Mouse (Mus musculus): ENCODE data around the gene Hmg20a. TPM values are rescaled to one million over a fixed set of nuclear protein-coding genes. Genes with fewer than 3 reads are reported as not detected.

The Hmg20a gene
- polyA plus RNA-seq, 1 experiment = 7.9 TPM

GRCm38 (mm10) chr9:56482623-56483022 is 64.2 kb downstream of the Hmg20a start:
- Histone ChIP-seq H3K4me1 (ENCODE audit: control insufficient read depth, insufficient read depth, low read length) (no peaks in the 10 kb centered on the region), H3K27me3 (ENCODE audit: control insufficient read depth, insufficient read depth, low read length) (no peaks in the 10 kb centered on the region), H3K27ac (ENCODE audit: control insufficient read depth, insufficient read depth, low read depth, low read length) (no peak overlapping the region), H3K4me3 (ENCODE audit: control insufficient read depth, low read depth, low read length) (no peak overlapping the region), H3K36me3 (ENCODE audit: control insufficient read depth, insufficient read depth, low read length) (no peaks in the 10 kb centered on the region; the same call in 1 of the 2 replicates)
- TF ChIP-seq CTCF (IDR thresholded peaks at IDR 0.05; ENCODE audit: control insufficient read depth, insufficient read depth, insufficient replicate concordance, low read depth, low read length) = no peak
- no peak for TF ChIP-seq POLR2A (IDR thresholded peaks at IDR 0.05; ENCODE audit: control insufficient read depth, low read depth, low read length)

- Histone ChIP-seq H3K4me1 (ENCODE audit: control insufficient read depth, insufficient read depth, low read length) (no peaks in the 10 kb centered on the region; the same call in 1 of the 2 replicates), H3K4me3 (ENCODE audit: control insufficient read depth, low read depth, low read length) (no peak overlapping the region), H3K27me3 (ENCODE audit: control insufficient read depth, insufficient read depth, low read length) (no peaks in the 10 kb centered on the region), H3K27ac (ENCODE audit: control insufficient read depth, insufficient read depth, low read depth, low read length) (no peak overlapping the region), H3K36me3 (ENCODE audit: control insufficient read depth, insufficient read depth, low read length) (no peaks in the 10 kb centered on the region; the same call in 1 of the 2 replicates)
- TF ChIP-seq CTCF (IDR thresholded peaks at IDR 0.05; ENCODE audit: control insufficient read depth, insufficient read depth, insufficient replicate concordance, low read depth, low read length) (no peak), POLR2A (IDR thresholded peaks at IDR 0.05; ENCODE audit: control insufficient read depth, low read depth, low read length) (no peak)
These were observed 67.0 kb downstream of the Hmg20a start for GRCm38 (mm10) chr9:56485423-56485822.

GRCm38 (mm10) chr9:56486158-56486557 is 67.7 kb downstream of the Hmg20a start:
- H3K36me3 ChIP-seq (ENCODE audit: control insufficient read depth, insufficient read depth, low read length) = no peaks in the 10 kb centered on the region; the same call in 1 of the 2 replicates
- TF ChIP-seq POLR2A (IDR thresholded peaks at IDR 0.05; ENCODE audit: control insufficient read depth, low read depth, low read length) = no peak
- no peak for TF ChIP-seq CTCF (IDR thresholded peaks at IDR 0.05; ENCODE audit: control insufficient read depth, insufficient read depth, insufficient replicate concordance, low read depth, low read length)

GRCm38 (mm10) chr9:56487651-56488050 is 69.2 kb downstream of the Hmg20a start:
- Histone ChIP-seq H3K4me3 (ENCODE audit: control insufficient read depth, low read depth, low read length) (no peak overlapping the region), H3K36me3 (ENCODE audit: control insufficient read depth, insufficient read depth, low read length) (peaks cover 1% of the 10 kb centered on the region; the same call in 1 of the 2 replicates), H3K27ac (ENCODE audit: control insufficient read depth, insufficient read depth, low read depth, low read length) (no peak overlapping the region)

More at GRCm38 (mm10) chr9:56486158-56486557, 67.7 kb downstream of the Hmg20a start:
- Histone ChIP-seq H3K4me1 (ENCODE audit: control insufficient read depth, insufficient read depth, low read length) (no peaks in the 10 kb centered on the region; the same call in 1 of the 2 replicates), H3K27ac (ENCODE audit: control insufficient read depth, insufficient read depth, low read depth, low read length) (no peak overlapping the region), H3K27me3 (ENCODE audit: control insufficient read depth, insufficient read depth, low read length) (no peaks in the 10 kb centered on the region), H3K4me3 (ENCODE audit: control insufficient read depth, low read depth, low read length) (no peak overlapping the region)

GRCm38 (mm10) chr9:56492391-56492790 is 74.0 kb downstream of the Hmg20a start:
- no peak overlapping the region for H3K4me3 ChIP-seq (ENCODE audit: control insufficient read depth, low read depth, low read length)
- H3K36me3 ChIP-seq (ENCODE audit: control insufficient read depth, insufficient read depth, low read length) = peaks cover 1% of the 10 kb centered on the region; the same call in 1 of the 2 replicates
- no peaks in the 10 kb centered on the region for H3K27me3 ChIP-seq (ENCODE audit: control insufficient read depth, insufficient read depth, low read length)
- H3K4me1 ChIP-seq (ENCODE audit: control insufficient read depth, insufficient read depth, low read length) = no peaks in the 10 kb centered on the region; the same call in 1 of the 2 replicates
- TF ChIP-seq CTCF (IDR thresholded peaks at IDR 0.05; ENCODE audit: control insufficient read depth, insufficient read depth, insufficient replicate concordance, low read depth, low read length) (no peak), POLR2A (IDR thresholded peaks at IDR 0.05; ENCODE audit: control insufficient read depth, low read depth, low read length) (no peak)
- H3K27ac ChIP-seq (ENCODE audit: control insufficient read depth, insufficient read depth, low read depth, low read length) = no peak overlapping the region

More at GRCm38 (mm10) chr9:56487651-56488050, 69.2 kb downstream of the Hmg20a start:
- Histone ChIP-seq H3K4me1 (ENCODE audit: control insufficient read depth, insufficient read depth, low read length) (no peaks in the 10 kb centered on the region; the same call in 1 of the 2 replicates), H3K27me3 (ENCODE audit: control insufficient read depth, insufficient read depth, low read length) (no peaks in the 10 kb centered on the region)
- TF ChIP-seq CTCF (IDR thresholded peaks at IDR 0.05; ENCODE audit: control insufficient read depth, insufficient read depth, insufficient replicate concordance, low read depth, low read length) (no peak), POLR2A (IDR thresholded peaks at IDR 0.05; ENCODE audit: control insufficient read depth, low read depth, low read length) (no peak)

GRCm38 (mm10) chr9:56492916-56493315 is 74.5 kb downstream of the Hmg20a start:
- H3K4me3 ChIP-seq (ENCODE audit: control insufficient read depth, low read depth, low read length) = no peak overlapping the region
- peaks cover 1% of the 10 kb centered on the region; the same call in 1 of the 2 replicates for H3K36me3 ChIP-seq (ENCODE audit: control insufficient read depth, insufficient read depth, low read length)
- no peak overlapping the region for H3K27ac ChIP-seq (ENCODE audit: control insufficient read depth, insufficient read depth, low read depth, low read length)
- H3K27me3 ChIP-seq (ENCODE audit: control insufficient read depth, insufficient read depth, low read length) = no peaks in the 10 kb centered on the region
- H3K4me1 ChIP-seq (ENCODE audit: control insufficient read depth, insufficient read depth, low read length) = no peaks in the 10 kb centered on the region; the same call in 1 of the 2 replicates
- TF ChIP-seq POLR2A (IDR thresholded peaks at IDR 0.05; ENCODE audit: control insufficient read depth, low read depth, low read length) (no peak), CTCF (IDR thresholded peaks at IDR 0.05; ENCODE audit: control insufficient read depth, insufficient read depth, insufficient replicate concordance, low read depth, low read length) (no peak)

GRCm38 (mm10) chr9:56495088-56495487 is 76.7 kb downstream of the Hmg20a start:
- TF ChIP-seq POLR2A (IDR thresholded peaks at IDR 0.05; ENCODE audit: control insufficient read depth, low read depth, low read length) (no peak), CTCF (IDR thresholded peaks at IDR 0.05; ENCODE audit: control insufficient read depth, insufficient read depth, insufficient replicate concordance, low read depth, low read length) (no peak)
- no peak overlapping the region for H3K4me3 ChIP-seq (ENCODE audit: control insufficient read depth, low read depth, low read length)
- no peaks in the 10 kb centered on the region for H3K4me1 ChIP-seq (ENCODE audit: control insufficient read depth, insufficient read depth, low read length)
- H3K27me3 ChIP-seq (ENCODE audit: control insufficient read depth, insufficient read depth, low read length) = no peaks in the 10 kb centered on the region
- no peak overlapping the region for H3K27ac ChIP-seq (ENCODE audit: control insufficient read depth, insufficient read depth, low read depth, low read length)
- H3K36me3 ChIP-seq (ENCODE audit: control insufficient read depth, insufficient read depth, low read length) = peaks cover 1% of the 10 kb centered on the region; the same call in 1 of the 2 replicates

Measured in testis, adult 2 months (tissue).